ENCODE assay signal across 9 mouse cellular contexts in genomic region chr9:118919672-118920186, GRCm38 (mm10). TPM values are rescaled to one million over a fixed set of nuclear protein-coding genes. Genes with fewer than 3 reads are reported as not detected.
DNase-seq lines count a peak whose midpoint lies in the region; ATAC-seq and TF ChIP-seq lines count a peak whose summit lies in the region.
"Had no signal": no experiment of that assay in that cellular context is flagged by ENCODE, and none has a peak within 500 bp of the region (broad histone marks: within the 10 kb centered on the region; RNA-seq: fewer than 3 reads in every experiment).

No protein-coding gene starts in this region.

- no peak for TF ChIP-seq CTCF in lung, embryonic 14.5 days (IDR thresholded peaks at IDR 0.05; ENCODE audit: low read depth)
- TF ChIP-seq CTCF in forebrain, postnatal 0 days (IDR thresholded peaks at IDR 0.05; ENCODE audit: low read depth) = no peak
- TF ChIP-seq CTCF in thymus, adult 2 months (IDR thresholded peaks at IDR 0.05; ENCODE audit: borderline replicate concordance, control insufficient read depth, extremely low read depth, insufficient read depth, low read length, poor library complexity) = no peak

- H3K4me3 ChIP-seq in lung, embryonic 14.5 days (ENCODE audit: low read depth, low read length) = no peak overlapping the region
- H3K4me3 ChIP-seq in forebrain, postnatal 0 days (ENCODE audit: low read depth, low read length) = no peak overlapping the region
- H3K4me3 ChIP-seq in thymus, adult 2 months (ENCODE audit: control insufficient read depth, insufficient read depth, low read length) = no peak overlapping the region

- 70% methylated on average over 16 of the region's 16 CpGs for WGBS in lung, embryonic 14.5 days
- WGBS in forebrain, postnatal 0 days = 58% methylated on average over 16 of the region's 16 CpGs
- 80% methylated on average over 16 of the region's 16 CpGs for WGBS in thymus, adult 2 months

- H3K27me3 ChIP-seq in lung, embryonic 14.5 days (ENCODE audit: insufficient read depth, low read length) = no peaks in the 10 kb centered on the region
- H3K27me3 ChIP-seq in forebrain, postnatal 0 days (ENCODE audit: insufficient read depth, low read length) = no peaks in the 10 kb centered on the region
- no peaks in the 10 kb centered on the region for H3K27me3 ChIP-seq in thymus, adult 2 months (ENCODE audit: control insufficient read depth, insufficient read depth, low read length)

- no peaks in the 10 kb centered on the region for H3K36me3 ChIP-seq in lung, embryonic 14.5 days (ENCODE audit: insufficient read depth)
- no peaks in the 10 kb centered on the region for H3K36me3 ChIP-seq in forebrain, postnatal 0 days (ENCODE audit: insufficient read depth)
- H3K36me3 ChIP-seq in thymus, adult 2 months (ENCODE audit: control insufficient read depth, insufficient read depth, low read length) = no peaks in the 10 kb centered on the region

- H3K4me1 ChIP-seq in lung, embryonic 14.5 days (ENCODE audit: insufficient read depth) = peaks cover 4% of the 10 kb centered on the region
- H3K4me1 ChIP-seq in forebrain, postnatal 0 days (ENCODE audit: insufficient read depth) = peaks cover 10% of the 10 kb centered on the region; the same call in 1 of the 2 replicates
- H3K4me1 ChIP-seq in thymus, adult 2 months (replicated peaks; ENCODE audit: control insufficient read depth, insufficient read depth, low read length) = peaks cover 6% of the 10 kb centered on the region

- no peak overlapping the region for H3K9ac ChIP-seq in lung, embryonic 14.5 days
- H3K9ac ChIP-seq in forebrain, postnatal 0 days = no peak overlapping the region
- H3K9ac ChIP-seq: liver, embryonic 14.5 days had no signal

- TF ChIP-seq POLR2A in thymus, adult 2 months (IDR thresholded peaks at IDR 0.05; ENCODE audit: control insufficient read depth, extremely low read depth, insufficient read depth, low read length, poor library complexity) = no peak

- peak; percentile 60 for DNase-seq in adrenal gland, postnatal 14 days
- DNase-seq in adrenal gland, postnatal 25 days = no peak
- DNase-seq in lung, embryonic 14.5 days = peak; percentile 27
- DNase-seq in lung, postnatal 14 days = no peak
- DNase-seq in forebrain, postnatal 0 days = peak; percentile 58
- peak; percentile 87 for DNase-seq in left cerebral cortex, postnatal 4 days
- DNase-seq in spleen, postnatal 36 days (ENCODE audit: low spot score in 2 of 2) = no peak
- no peak for DNase-seq in thymus, adult 2 months

- 0 out of 2 replicates have a peak, but pooled peaks have one; percentile 6 for ATAC-seq in lung, embryonic 14.5 days (ENCODE audit: insufficient read depth)
- peak; percentile 61 for ATAC-seq in forebrain, postnatal 0 days

- intact Hi-C loops in left cerebral cortex, postnatal 4 days (cut with DNase I) = loop anchor here (2.0 to 10.0 kb wide), 3 partner anchors 115 to 418 kb away; partner anchors contain the start of gene Acaa1a

- H3K4me2 ChIP-seq in lung, embryonic 14.5 days = no peak overlapping the region
- no peak overlapping the region for H3K4me2 ChIP-seq in forebrain, postnatal 0 days (ENCODE audit: low read depth)

- H3K9me3 ChIP-seq in lung, embryonic 14.5 days (ENCODE audit: low read depth, low read length) = no peaks in the 10 kb centered on the region
- no peaks in the 10 kb centered on the region for H3K9me3 ChIP-seq in forebrain, postnatal 0 days (ENCODE audit: low read length)

- no peak overlapping the region for H3K27ac ChIP-seq in lung, embryonic 14.5 days (ENCODE audit: low read depth)
- H3K27ac ChIP-seq in forebrain, postnatal 0 days (ENCODE audit: low read depth, low read length) = no peak overlapping the region
- H3K27ac ChIP-seq in thymus, adult 2 months (ENCODE audit: control insufficient read depth, insufficient read depth, low read length) = no peak overlapping the region
- H3K27ac ChIP-seq: liver, embryonic 14.5 days had no signal

RNA-seq across cellular contexts. Expression of gene Ctdspl, which starts 6.5 kb away (rescaled TPM):
- 28.6 and 32.0 TPM in 2 replicates for total RNA-seq in adrenal gland, postnatal 14 days (2021)
- total RNA-seq in adrenal gland, postnatal 25 days (2021) = 27.2 and 31.3 TPM in 2 replicates
- polyA plus RNA-seq in lung, embryonic 14.5 days (2014; fragmentation: Nextera tagmentation; extraction: Ambion mirVana) = 20.1 and 22.9 TPM in 2 replicates
- 7.8 and 7.9 TPM in 2 replicates for total RNA-seq in forebrain, postnatal 0 days (2014; rRNA removed)
- 1.9 and 4.6 TPM in 2 replicates for polyA plus RNA-seq in forebrain, postnatal 0 days (2015; fragmentation: Nextera tagmentation; extraction: Ambion mirVana)
- total RNA-seq in left cerebral cortex, postnatal 4 days (2021) = 10 to 100 TPM; 18.3 to 19.6 TPM
- 9.3 and 10.6 TPM in 2 replicates for polyA plus RNA-seq in thymus, adult 2 months (2012; rRNA removed)

Comparison
In these comparisons a context has a peak if more than half of its experiments do, and no peak if none do; other contexts are left out.
1. DNase-seq: peak in adrenal gland, postnatal 14 days (single experiment), lung, embryonic 14.5 days (single experiment), forebrain, postnatal 0 days (single experiment) and left cerebral cortex, postnatal 4 days (single experiment); none in adrenal gland, postnatal 25 days (single experiment), lung, postnatal 14 days (single experiment), spleen, postnatal 36 days (0 of 2) and thymus, adult 2 months (single experiment).